Mouse (Mus musculus): ENCODE measurements around the gene Lrrc73.

GRCm38 (mm10) chr17:46242274-46242673, 11.1 kb upstream of the Lrrc73 start:
- TF ChIP-seq CTCF (IDR thresholded peaks at IDR 0.05; ENCODE audit: insufficient read depth, low read length): no peak
- TF ChIP-seq POLR2A (IDR thresholded peaks at IDR 0.05; ENCODE audit: borderline replicate concordance, extremely low read depth, low read depth, low read length): no peak
